Mouse (Mus musculus): Measurements from ENCODE around the gene Acy3. TPM values are rescaled to one million over a fixed set of nuclear protein-coding genes. Genes with fewer than 3 reads are reported as not detected.

Gene Acy3
- polyA plus RNA-seq, 1 experiment from 2014 or later: 12.8 TPM

- H3K9ac ChIP-seq: no peak overlapping the region
Observed at GRCm38 (mm10) chr19:4011086-4011485, 24.7 kb downstream of the Acy3 start.

GRCm38 (mm10) chr19:4012432-4013022 is 26.2 kb downstream of the Acy3 start, which contains the start of gene Ndufv1:
Ndufv1 (minus strand) TSS chr19:4012806.
- Histone ChIP-seq H3K27ac (peak within 1 kb of the TSS; percentile 41; the same call in 1 of the 2 replicates), H3K4me2 (replicated peaks) (peak within 1 kb of the TSS; percentile 65), H3K27me3 (replicated peaks) (no peaks in the 10 kb centered on the region), H3K4me3 (replicated peaks) (peak within 1 kb of the TSS; percentile 80), H3K9me3 (no peaks in the 10 kb centered on the region), H3K36me3 (peaks cover 20% of the 10 kb centered on the region), H3K9ac (peak within 1 kb of the TSS; percentile 69), H3K4me1 (replicated peaks) (peaks cover 8% of the 10 kb centered on the region; the same call in 1 of the 2 replicates)
- peak; percentile 99 for ATAC-seq
- under 1% methylated on average over 45 of the region's 45 CpGs for WGBS

More at GRCm38 (mm10) chr19:4011086-4011485, 24.7 kb downstream of the Acy3 start:
- Histone ChIP-seq H3K4me3 (replicated peaks) (no peak overlapping the region), H3K4me1 (replicated peaks) (peaks cover 8% of the 10 kb centered on the region; the same call in 1 of the 2 replicates), H3K27me3 (replicated peaks) (no peaks in the 10 kb centered on the region), H3K9me3 (no peaks in the 10 kb centered on the region), H3K4me2 (replicated peaks) (peak overlapping the region; percentile 60; the same call in 1 of the 2 replicates), H3K27ac (no peak overlapping the region), H3K36me3 (peaks cover 27% of the 10 kb centered on the region)
- no peak for ATAC-seq
- WGBS: 93% methylated on average over 5 of the region's 5 CpGs

GRCm38 (mm10) chr19:4013066-4013465 is 26.7 kb downstream of the Acy3 start:
- Histone ChIP-seq H3K27ac (no peak overlapping the region), H3K9ac (peak overlapping the region; percentile 44), H3K4me2 (replicated peaks) (peak overlapping the region; percentile 65), H3K4me1 (replicated peaks) (peaks cover 8% of the 10 kb centered on the region; the same call in 1 of the 2 replicates), H3K27me3 (replicated peaks) (no peaks in the 10 kb centered on the region), H3K4me3 (replicated peaks) (peak overlapping the region; percentile 80), H3K36me3 (peaks cover 15% of the 10 kb centered on the region), H3K9me3 (no peaks in the 10 kb centered on the region)
- peak; percentile 48 for ATAC-seq
- 15% methylated on average over 9 of the region's 9 CpGs for WGBS

GRCm38 (mm10) chr19:4014802-4015201 is 28.4 kb downstream of the Acy3 start:
- 0 out of 2 replicates have a peak, but pooled peaks cover 3% of the 10 kb centered on the region for H3K36me3 ChIP-seq
- no peaks in the 10 kb centered on the region for H3K9me3 ChIP-seq

GRCm38 (mm10) chr19:4015635-4016034 is 29.3 kb downstream of the Acy3 start:
- no peaks in the 10 kb centered on the region for H3K9me3 ChIP-seq
- H3K27me3 ChIP-seq (replicated peaks): no peaks in the 10 kb centered on the region
- H3K36me3 ChIP-seq: 0 out of 2 replicates have a peak, but pooled peaks cover 3% of the 10 kb centered on the region
- H3K4me1 ChIP-seq (replicated peaks): peaks cover 11% of the 10 kb centered on the region; the same call in 1 of the 2 replicates
- no peak overlapping the region for H3K27ac ChIP-seq
- WGBS: 66% methylated on average over 5 of the region's 5 CpGs
- no peak overlapping the region for H3K9ac ChIP-seq
- ATAC-seq: no peak
- H3K4me3 ChIP-seq (replicated peaks): no peak overlapping the region
- H3K4me2 ChIP-seq (replicated peaks): no peak overlapping the region

More at GRCm38 (mm10) chr19:4014802-4015201, 28.4 kb downstream of the Acy3 start:
- no peak for ATAC-seq
- Histone ChIP-seq H3K27me3 (replicated peaks) (no peaks in the 10 kb centered on the region), H3K4me3 (replicated peaks) (no peak overlapping the region), H3K9ac (no peak overlapping the region), H3K4me2 (replicated peaks) (no peak overlapping the region), H3K4me1 (replicated peaks) (peaks cover 11% of the 10 kb centered on the region; the same call in 1 of the 2 replicates), H3K27ac (no peak overlapping the region)

- H3K36me3 ChIP-seq: no peaks in the 10 kb centered on the region
- H3K4me2 ChIP-seq (replicated peaks): no peak overlapping the region
- no peaks in the 10 kb centered on the region for H3K27me3 ChIP-seq (replicated peaks)
- H3K27ac ChIP-seq: no peak overlapping the region
- ATAC-seq: no peak
- no peak overlapping the region for H3K4me3 ChIP-seq (replicated peaks)
- H3K4me1 ChIP-seq (replicated peaks): peaks cover 3% of the 10 kb centered on the region; the same call in 1 of the 2 replicates
- WGBS: 66% methylated on average over 10 of the region's 10 CpGs
- H3K9ac ChIP-seq: no peak overlapping the region
- H3K9me3 ChIP-seq: no peaks in the 10 kb centered on the region
Observed at GRCm38 (mm10) chr19:4017921-4018587, 31.7 kb downstream of the Acy3 start.

- H3K4me1 ChIP-seq (replicated peaks): peaks cover 3% of the 10 kb centered on the region; the same call in 1 of the 2 replicates
- no peaks in the 10 kb centered on the region for H3K9me3 ChIP-seq
- no peaks in the 10 kb centered on the region for H3K36me3 ChIP-seq
- ATAC-seq: peak; percentile 94
- WGBS: 31% methylated on average over 18 of the region's 18 CpGs
- peak overlapping the region; percentile 2; the same call in 1 of the 2 replicates for H3K4me2 ChIP-seq (replicated peaks)
- H3K27ac ChIP-seq: no peak overlapping the region
- H3K9ac ChIP-seq: no peak overlapping the region
- no peaks in the 10 kb centered on the region for H3K27me3 ChIP-seq (replicated peaks)
- H3K4me3 ChIP-seq (replicated peaks): no peak overlapping the region
Observed at GRCm38 (mm10) chr19:4018743-4019583, 32.6 kb downstream of the Acy3 start.

- Histone ChIP-seq H3K9ac (no peak overlapping the region), H3K9me3 (no peaks in the 10 kb centered on the region), H3K27ac (no peak overlapping the region), H3K4me3 (replicated peaks) (no peak overlapping the region), H3K27me3 (replicated peaks) (no peaks in the 10 kb centered on the region), H3K4me2 (replicated peaks) (no peak overlapping the region), H3K36me3 (no peaks in the 10 kb centered on the region), H3K4me1 (replicated peaks) (peaks cover 3% of the 10 kb centered on the region; the same call in 1 of the 2 replicates)
- ATAC-seq: no peak
- 65% methylated on average over 7 of the region's 7 CpGs for WGBS
Observed at GRCm38 (mm10) chr19:4023185-4023584, 36.8 kb downstream of the Acy3 start.

GRCm38 (mm10) chr19:4027576-4027975 is 41.2 kb downstream of the Acy3 start:
- Histone ChIP-seq H3K4me1 (replicated peaks) (no peaks in the 10 kb centered on the region), H3K4me3 (replicated peaks) (no peak overlapping the region), H3K4me2 (replicated peaks) (no peak overlapping the region), H3K27ac (no peak overlapping the region), H3K9me3 (no peaks in the 10 kb centered on the region), H3K27me3 (replicated peaks) (no peaks in the 10 kb centered on the region), H3K9ac (no peak overlapping the region), H3K36me3 (no peaks in the 10 kb centered on the region)
- ATAC-seq: no peak

GRCm38 (mm10) chr19:4032668-4033067 is 46.3 kb downstream of the Acy3 start:
- H3K27ac ChIP-seq: peak overlapping the region; percentile 29; the same call in 1 of the 2 replicates

GRCm38 (mm10) chr19:4033298-4033697 is 46.9 kb downstream of the Acy3 start:
- peaks cover 23% of the 10 kb centered on the region for H3K4me1 ChIP-seq (replicated peaks)
- H3K36me3 ChIP-seq: no peaks in the 10 kb centered on the region
- H3K4me2 ChIP-seq (replicated peaks): peak overlapping the region; percentile 19; the same call in 1 of the 2 replicates
- ATAC-seq: peak; percentile 63
- H3K27me3 ChIP-seq (replicated peaks): no peaks in the 10 kb centered on the region
- peak overlapping the region; percentile 54; the same call in 1 of the 2 replicates for H3K27ac ChIP-seq
- H3K9ac ChIP-seq: no peak overlapping the region
- WGBS: 67% methylated on average over 3 of the region's 3 CpGs
- H3K4me3 ChIP-seq (replicated peaks): no peak overlapping the region
- no peaks in the 10 kb centered on the region for H3K9me3 ChIP-seq

More at GRCm38 (mm10) chr19:4032668-4033067, 46.3 kb downstream of the Acy3 start:
- H3K4me2 ChIP-seq (replicated peaks): no peak overlapping the region
- no peak overlapping the region for H3K4me3 ChIP-seq (replicated peaks)
- no peak for ATAC-seq
- no peak overlapping the region for H3K9ac ChIP-seq
- no peaks in the 10 kb centered on the region for H3K36me3 ChIP-seq
- no peaks in the 10 kb centered on the region for H3K27me3 ChIP-seq (replicated peaks)
- no peaks in the 10 kb centered on the region for H3K9me3 ChIP-seq
- 58% methylated on average over 7 of the region's 7 CpGs for WGBS
- H3K4me1 ChIP-seq (replicated peaks): peaks cover 19% of the 10 kb centered on the region

GRCm38 (mm10) chr19:4033742-4034141 is 47.4 kb downstream of the Acy3 start:
- Histone ChIP-seq H3K36me3 (no peaks in the 10 kb centered on the region), H3K9ac (no peak overlapping the region), H3K27me3 (replicated peaks) (no peaks in the 10 kb centered on the region), H3K4me3 (replicated peaks) (no peak overlapping the region), H3K4me2 (replicated peaks) (peak overlapping the region; percentile 19; the same call in 1 of the 2 replicates), H3K4me1 (replicated peaks) (peaks cover 23% of the 10 kb centered on the region), H3K27ac (peak overlapping the region; percentile 54), H3K9me3 (no peaks in the 10 kb centered on the region)
- peak; percentile 41; the same call in 1 of the 2 replicates for ATAC-seq
- WGBS: 47% methylated on average over 5 of the region's 5 CpGs
